Mouse (Mus musculus) liver, postnatal 0 days (tissue): ENCODE measurements around the gene Parp16. TPM values are rescaled to one million over a fixed set of nuclear protein-coding genes. Genes with fewer than 3 reads are reported as not detected.
A peak's percentile ranks its signal among the peaks of the same experiment; 100 is the strongest.

Source experiments
- ATAC-seq: fragments of 200-750 bp; cut with Nextera tagmentation; 2 replicates; pipeline ENCODE4 v1.8.0; 2017; ENCODE audit warnings: mild to moderate bottlenecking, moderate library complexity
- DNase-seq: peaks from one replicate; pipeline ENCODE4 v3.0.0-alpha.2; 2016
- H3K27ac ChIP-seq: fragments of 300-500 bp; sonication (generic); 2 replicates; pipeline ENCODE4 v1.5.1; 2014; ENCODE audit warnings: antibody characterized with exemption, moderate library complexity, mild to moderate bottlenecking, low read depth
- H3K27me3 ChIP-seq: fragments of 300-500 bp; sonication (generic); 2 replicates; pipeline ENCODE4 v1.6.1; 2014; ENCODE audit warnings: low read length, control low read depth, mixed read lengths; ENCODE audit not compliant: insufficient read depth
- H3K36me3 ChIP-seq: fragments of 300-500 bp; sonication (generic); replicated peaks from 2 replicates; pipeline ENCODE4 v1.6.1; 2014; ENCODE audit warnings: mild to moderate bottlenecking, control low read depth, low read length, moderate library complexity, mixed read lengths; ENCODE audit not compliant: insufficient read depth
- H3K4me1 ChIP-seq: fragments of 300-500 bp; sonication (generic); 2 replicates; pipeline ENCODE4 v1.6.1; 2014; ENCODE audit warnings: antibody characterized with exemption, mild to moderate bottlenecking, control low read depth; ENCODE audit not compliant: insufficient read depth
- H3K4me2 ChIP-seq: fragments of 300-500 bp; sonication (generic); 2 replicates; pipeline ENCODE4 v1.6.1; 2014; ENCODE audit warnings: low read depth, mild to moderate bottlenecking, low read length, moderate library complexity, mixed read lengths
- H3K4me3 ChIP-seq: fragments of 300-500 bp; sonication (generic); 2 replicates; pipeline ENCODE4 v1.5.1; 2014; ENCODE audit warnings: low read depth, low read length
- H3K9ac ChIP-seq: fragments of 300-500 bp; sonication (generic); replicated peaks from 2 replicates; pipeline ENCODE4 v1.6.1; 2014; ENCODE audit warnings: mild to moderate bottlenecking, moderate library complexity
- H3K9me3 ChIP-seq: fragments of 300-500 bp; sonication (generic); 2 replicates; pipeline ENCODE4 v1.6.1; 2016; ENCODE audit warnings: mild to moderate bottlenecking, control low read depth, low read length, mixed read lengths
- CTCF ChIP-seq: sonication (generic); IDR thresholded peaks from 2 replicates; pipeline ENCODE4 v1.5.1; 2016; ENCODE audit warnings: antibody characterized with exemption, low read depth
- EP300 ChIP-seq: IDR thresholded peaks from 2 replicates; pipeline ENCODE4 v1.6.1; 2016; ENCODE audit warnings: antibody characterized with exemption, low read depth, mild to moderate bottlenecking
- WGBS: fragments of 180-500 bp; shearing (Covaris S2); extraction: QIAGEN DNeasy Blood & Tissue Kit; methylation state at CpG from one replicate; pipeline ENCODE4 v1.1.7; 2014; ENCODE audit not compliant: insufficient replicate concordance; 5-methylcytosine and 5-hydroxymethylcytosine counted together
- polyA plus RNA-seq: library from polyadenylated mRNA; unstranded; fragments of >200 nt; fragmentation: Nextera tagmentation; extraction: Ambion mirVana; gene quantifications from 2 replicates; pipeline ENCODE4 v1.2.1, GENCODE M21; 2015

Parp16 gene
- polyA plus RNA-seq = 11.7 and 12.0 TPM in 2 replicates

DNA sequence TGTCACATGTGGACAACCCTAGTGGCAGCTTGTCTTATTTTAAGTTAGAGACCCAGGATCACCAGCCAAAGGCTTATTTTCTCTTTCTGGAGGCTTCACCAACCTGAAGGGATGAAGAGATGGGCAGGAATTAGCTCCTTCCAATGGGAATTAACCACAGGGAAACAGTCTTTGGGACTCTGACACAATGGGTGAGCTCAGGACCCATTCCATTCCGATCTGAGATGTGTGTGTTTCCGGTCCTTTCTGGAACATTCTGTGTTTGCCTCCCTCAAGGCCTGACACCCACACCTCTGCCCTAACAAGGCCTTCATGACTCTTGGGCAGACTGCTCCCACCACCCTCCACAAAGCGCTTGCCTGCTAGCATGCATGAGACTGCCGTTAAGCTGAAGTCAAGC is at the start of gene Parp16:
Gene Parp16 (plus strand): TSS at position 301 of the 400 bp plus-strand sequence.
- 74% methylated on average over 4 of the region's 4 CpGs for WGBS
- peak within 1 kb of the TSS; percentile 44 for H3K4me2 ChIP-seq
- peaks cover 59% of the 10 kb centered on the region for H3K4me1 ChIP-seq

DNA sequence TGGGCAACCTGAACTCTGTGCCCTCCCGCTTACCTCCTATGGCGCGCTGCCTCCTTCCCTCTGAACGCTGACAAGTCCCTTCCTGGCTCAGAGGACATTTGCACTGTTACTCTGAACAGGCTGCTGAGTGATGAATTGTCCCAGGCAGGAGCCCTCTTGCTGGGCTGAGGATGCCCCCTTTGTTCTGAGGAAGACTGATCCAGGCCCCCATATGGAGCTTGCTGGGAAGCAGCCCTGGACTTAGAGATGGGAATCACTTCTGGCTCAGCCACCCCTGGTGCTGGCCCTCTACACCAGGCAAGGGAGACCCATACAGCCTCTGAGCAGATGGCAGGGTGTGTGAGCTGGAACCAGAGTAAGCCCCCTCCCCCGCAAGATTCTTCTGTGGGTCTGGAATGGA is 49.2 kb upstream of the Parp16 start:
- no peak overlapping the region for H3K27ac ChIP-seq
- TF ChIP-seq EP300 (no peak), CTCF (no peak)
- no peak overlapping the region for H3K4me3 ChIP-seq
- no peaks in the 10 kb centered on the region for H3K9me3 ChIP-seq
- no peaks in the 10 kb centered on the region for H3K36me3 ChIP-seq
- 68% methylated on average over 5 of the region's 5 CpGs for WGBS
- peaks cover 9% of the 10 kb centered on the region; the same call in 1 of the 2 replicates for H3K4me1 ChIP-seq
- no peak for ATAC-seq
- H3K9ac ChIP-seq = no peak overlapping the region
- H3K27me3 ChIP-seq = peaks cover 29% of the 10 kb centered on the region
- no peak for DNase-seq
- H3K4me2 ChIP-seq = no peak overlapping the region

More for the DNA sequence above, at the start of gene Parp16:
- Histone ChIP-seq H3K9me3 (no peaks in the 10 kb centered on the region), H3K27ac (peak within 1 kb of the TSS; percentile 89), H3K9ac (peak within 1 kb of the TSS; percentile 49), H3K4me3 (no peak within 1 kb of the TSS), H3K27me3 (no peaks in the 10 kb centered on the region), H3K36me3 (no peaks in the 10 kb centered on the region)
- DNase-seq (no peak), ATAC-seq (no peak)
- TF ChIP-seq CTCF (no peak), EP300 (no peak)

DNA sequence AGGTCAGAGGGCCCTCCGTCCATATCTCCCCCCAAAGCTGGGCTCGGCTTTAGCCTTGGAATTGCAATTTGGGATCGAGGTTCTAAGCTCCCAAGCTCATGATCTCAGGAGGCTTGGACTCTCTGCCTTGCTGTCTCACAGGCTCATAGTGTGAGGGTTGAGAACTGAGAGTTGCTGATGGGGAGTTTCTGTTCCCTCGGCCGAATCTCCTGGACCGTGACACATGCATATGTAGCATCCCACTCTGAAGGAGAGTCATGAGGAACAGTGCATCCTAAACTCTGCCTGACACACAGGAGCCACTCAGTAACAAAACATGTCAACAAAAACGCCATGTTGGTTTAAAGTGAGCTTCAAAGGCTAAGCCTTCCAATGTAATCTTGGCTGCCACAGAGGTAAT is 46.6 kb upstream of the Parp16 start:
- H3K27me3 ChIP-seq = peaks cover 6% of the 10 kb centered on the region; the same call in 1 of the 2 replicates
- H3K4me1 ChIP-seq = 0 out of 2 replicates have a peak, but pooled peaks cover 4% of the 10 kb centered on the region
- no peaks in the 10 kb centered on the region for H3K36me3 ChIP-seq
- H3K9me3 ChIP-seq = no peaks in the 10 kb centered on the region
- no peak overlapping the region for H3K4me3 ChIP-seq
- DNase-seq (no peak), ATAC-seq (no peak)
- no peak overlapping the region for H3K4me2 ChIP-seq
- H3K27ac ChIP-seq = no peak overlapping the region
- TF ChIP-seq EP300 (no peak), CTCF (no peak)
- WGBS = 68% methylated on average over 7 of the region's 7 CpGs
- H3K9ac ChIP-seq = no peak overlapping the region

DNA sequence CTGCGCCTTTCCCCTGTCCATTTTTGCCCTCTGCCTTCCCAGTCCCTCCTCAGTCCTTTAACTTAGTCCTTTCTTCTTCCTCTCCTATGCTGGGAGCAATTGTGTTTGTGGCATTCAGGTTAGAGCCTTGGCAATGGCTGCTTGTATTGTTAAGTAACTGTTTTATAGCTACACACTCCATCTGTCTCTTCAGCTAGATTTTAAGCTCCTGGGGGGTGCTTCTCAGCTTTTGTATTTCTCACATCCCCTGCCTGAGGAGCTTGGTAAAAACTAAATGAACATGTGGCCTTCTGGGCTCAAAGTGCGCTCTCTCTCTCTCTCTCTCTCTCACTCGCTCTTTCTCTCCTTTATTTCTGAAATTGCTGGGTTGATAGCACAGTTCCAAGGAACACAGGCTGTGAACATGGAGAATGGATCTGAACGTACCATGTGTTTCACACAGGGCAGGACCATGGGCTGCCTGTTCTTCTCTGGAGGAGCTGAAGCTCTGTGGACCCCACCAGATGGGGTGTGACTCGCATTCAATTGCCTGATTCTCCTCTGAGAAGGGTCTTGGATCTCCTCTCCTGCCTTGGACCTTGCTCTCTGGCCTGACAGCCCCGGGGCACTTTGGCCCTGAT is 42.3 kb upstream of the Parp16 start:
- no peak overlapping the region for H3K4me2 ChIP-seq
- WGBS = 53% methylated on average over 6 of the region's 6 CpGs
- H3K4me3 ChIP-seq = no peak overlapping the region
- DNase-seq (no peak), ATAC-seq (no peak)
- H3K9me3 ChIP-seq = no peaks in the 10 kb centered on the region
- no peak overlapping the region for H3K9ac ChIP-seq
- no peak overlapping the region for H3K27ac ChIP-seq
- H3K27me3 ChIP-seq = peaks cover 15% of the 10 kb centered on the region; the same call in 1 of the 2 replicates
- 0 out of 2 replicates have a peak, but pooled peaks cover 4% of the 10 kb centered on the region for H3K4me1 ChIP-seq
- H3K36me3 ChIP-seq = no peaks in the 10 kb centered on the region
- TF ChIP-seq CTCF (no peak), EP300 (no peak)

DNA sequence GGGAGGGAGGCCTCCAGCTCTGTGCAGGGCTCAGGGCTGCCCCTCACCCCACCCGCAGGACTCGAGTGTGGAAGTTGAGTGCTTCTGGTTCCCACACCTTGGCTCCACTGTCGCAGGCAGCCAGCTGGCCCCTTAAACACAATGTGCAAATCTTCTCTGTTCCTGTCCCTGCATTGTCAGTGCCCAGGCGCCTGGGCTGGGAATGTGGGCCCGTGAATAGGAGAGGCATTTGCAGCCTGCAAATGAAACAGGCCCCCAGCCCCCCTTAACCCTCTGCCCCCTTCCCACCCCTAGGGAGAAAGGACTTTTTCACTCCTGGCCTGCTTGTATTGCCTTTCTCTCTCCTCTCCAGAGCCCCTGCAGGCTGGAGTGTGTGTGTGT is 41.8 kb upstream of the Parp16 start:
- no peaks in the 10 kb centered on the region for H3K36me3 ChIP-seq
- H3K4me1 ChIP-seq = 0 out of 2 replicates have a peak, but pooled peaks cover 4% of the 10 kb centered on the region
- TF ChIP-seq EP300 (no peak), CTCF (no peak)
- ATAC-seq (no peak), DNase-seq (no peak)
- H3K4me3 ChIP-seq = no peak overlapping the region
- no peaks in the 10 kb centered on the region for H3K9me3 ChIP-seq
- H3K4me2 ChIP-seq = no peak overlapping the region
- H3K9ac ChIP-seq = no peak overlapping the region
- peaks cover 20% of the 10 kb centered on the region; the same call in 1 of the 2 replicates for H3K27me3 ChIP-seq
- no peak overlapping the region for H3K27ac ChIP-seq
- WGBS = 39% methylated on average over 5 of the region's 5 CpGs

DNA sequence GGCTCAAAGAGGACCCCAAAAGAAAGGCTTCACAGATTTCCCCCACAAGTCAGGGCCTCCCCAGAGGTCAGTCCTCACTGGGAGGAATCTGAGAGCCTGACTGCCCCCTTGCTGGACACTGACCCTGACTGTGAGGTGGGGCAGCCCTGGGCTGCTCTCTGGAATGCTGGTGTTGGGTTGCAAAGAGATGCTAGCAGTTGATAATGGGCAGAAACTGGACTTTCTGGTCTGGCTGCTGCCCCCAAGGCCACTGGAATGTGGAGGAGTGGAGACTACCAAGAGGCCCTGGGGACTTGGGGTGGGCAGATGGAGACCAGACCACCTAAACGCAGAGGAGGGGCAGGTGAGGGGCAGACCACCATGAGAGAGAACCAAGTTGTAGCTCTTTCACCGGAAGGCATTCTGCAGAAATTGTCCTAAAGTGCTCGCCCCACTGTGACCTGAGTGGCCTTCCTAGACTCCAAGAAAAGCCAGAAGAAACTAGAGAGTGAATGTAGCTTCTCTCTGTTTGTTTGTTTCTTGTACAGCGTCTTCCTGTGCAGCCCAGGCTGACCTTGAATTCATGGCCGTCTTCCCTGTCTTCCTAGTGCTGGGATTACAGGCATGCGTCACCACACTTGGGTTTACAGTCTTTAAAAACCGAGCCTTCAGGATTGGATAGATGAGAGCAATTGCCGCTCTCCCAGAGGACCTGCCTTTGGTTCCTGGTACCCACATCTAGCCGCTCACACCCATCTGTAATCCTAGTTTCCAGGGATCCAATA is 40.3 kb upstream of the Parp16 start:
- no peak overlapping the region for H3K4me3 ChIP-seq
- DNase-seq = no peak
- H3K36me3 ChIP-seq = no peaks in the 10 kb centered on the region
- TF ChIP-seq CTCF (no peak), EP300 (no peak)
- no peak overlapping the region for H3K9ac ChIP-seq
- no peak overlapping the region for H3K4me2 ChIP-seq
- ATAC-seq = no peak
- 70% methylated on average over 9 of the region's 9 CpGs for WGBS
- H3K9me3 ChIP-seq = no peaks in the 10 kb centered on the region
- H3K27ac ChIP-seq = no peak overlapping the region
- 0 out of 2 replicates have a peak, but pooled peaks cover 4% of the 10 kb centered on the region for H3K4me1 ChIP-seq
- peaks cover 30% of the 10 kb centered on the region for H3K27me3 ChIP-seq
